Mouse (Mus musculus) gastrocnemius, adult 18-20 months (tissue): Measurements from ENCODE around the gene Slc25a45. TPM values are rescaled to one million over a fixed set of nuclear protein-coding genes. Genes with fewer than 3 reads are reported as not detected.
A peak's percentile ranks its signal among the peaks of the same experiment; 100 is the strongest.

ENCODE experiments used
- DNase-seq: peaks from one replicate; pipeline ENCODE4 v3.0.0; 2021; ENCODE audit warnings: low spot score
- long read RNA-seq, 2 experiments: library from polyadenylated mRNA; stranded (forward); transcript quantifications; one replicate each; pipeline ENCODE4 v2.0.0; 2021
- total RNA-seq, 2 experiments: library from RNA; stranded (reverse); gene quantifications; 2 replicates each; pipeline ENCODE4 v1.2.3; 2021

Gene Slc25a45
- total RNA-seq: under 1 TPM; 0.59 to 0.90 TPM
- long read RNA-seq, experiment 1, partial matches to known transcripts: 0 of 1 reads
- long read RNA-seq, experiment 1, other reads (novel, unspliced or antisense): 0 of 1 reads
- long read RNA-seq, experiment 2: 0 reads

DNA sequence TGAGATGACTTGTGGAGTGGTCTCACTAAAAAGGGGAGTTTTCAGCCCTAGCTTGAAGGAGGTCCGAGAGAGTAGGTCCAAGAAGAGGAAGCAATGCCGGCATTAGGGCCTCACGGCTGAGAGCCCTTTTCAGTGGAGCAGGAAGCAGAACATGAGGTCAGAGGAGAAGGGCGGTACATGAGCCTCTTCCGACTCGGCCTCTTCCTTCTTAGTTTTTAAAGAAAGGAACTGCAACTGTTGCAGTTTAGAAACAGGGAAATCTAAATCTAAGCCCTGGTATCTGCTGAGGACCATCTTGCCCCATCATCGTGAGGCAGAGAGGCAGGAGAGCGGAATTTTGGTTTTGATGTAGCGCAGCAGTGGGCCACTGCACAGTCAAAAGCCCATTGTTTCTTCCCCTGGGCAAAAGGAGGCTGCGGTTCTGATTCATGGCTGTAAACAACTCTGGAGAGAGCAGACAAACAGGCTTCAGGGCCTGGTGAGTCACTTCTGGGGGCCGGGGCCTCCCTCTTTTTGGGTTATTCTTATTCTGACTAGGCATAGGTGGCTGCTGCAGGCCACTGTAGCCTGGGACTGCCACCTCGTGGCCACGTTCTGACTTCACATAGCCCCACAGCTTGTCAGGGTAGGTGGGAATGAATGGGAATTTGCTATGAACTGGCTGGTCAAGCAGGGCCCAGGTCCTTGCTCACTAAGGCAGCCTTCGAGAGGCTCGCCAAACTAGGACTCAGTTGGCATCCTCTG lies at the start of gene Slc25a45:
TSS of gene Slc25a45 (plus strand) at position 191 of the 744 bp plus-strand sequence.
- peak; percentile 73 for DNase-seq

DNA sequence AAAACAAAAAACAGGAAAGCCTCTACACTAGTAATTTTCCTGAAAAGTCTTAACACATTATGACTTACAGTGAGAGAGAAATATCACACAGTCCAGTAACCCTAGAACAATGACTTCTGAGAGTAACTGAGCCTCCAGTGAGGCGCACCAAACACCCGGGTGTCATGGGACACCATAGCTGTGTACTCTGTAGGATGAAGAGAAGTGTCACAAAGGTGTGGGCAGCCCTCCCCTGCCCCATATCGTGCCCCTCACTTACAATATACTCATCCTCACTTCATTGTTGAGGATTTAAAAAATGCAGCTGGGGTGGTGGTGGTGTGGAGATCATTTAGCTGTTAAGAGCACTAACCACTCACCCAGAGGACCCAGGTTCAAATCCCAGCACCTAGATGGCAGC lies 49.5 kb upstream of the Slc25a45 start:
- DNase-seq: peak; percentile 32

DNA sequence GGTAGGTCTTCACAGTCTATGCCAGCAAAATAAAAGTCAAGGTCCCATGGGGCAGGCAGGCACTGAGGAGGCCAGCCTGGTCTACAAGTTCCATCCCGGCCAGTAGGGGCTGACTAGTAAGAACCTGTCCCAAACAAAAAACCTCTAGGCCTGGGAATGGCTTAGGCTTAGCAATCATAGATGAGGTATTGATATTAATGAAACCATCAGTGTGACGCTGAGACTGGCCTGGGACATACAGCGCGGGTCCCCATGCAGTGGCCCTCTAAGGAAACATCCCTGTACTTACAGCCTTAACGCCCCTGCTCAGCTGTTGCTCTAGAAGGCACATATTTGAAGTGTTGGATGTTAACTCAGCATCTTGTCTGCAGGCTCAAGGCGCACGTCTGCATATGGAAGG lies 48.7 kb upstream of the Slc25a45 start:
- peak; percentile 19 for DNase-seq

DNA sequence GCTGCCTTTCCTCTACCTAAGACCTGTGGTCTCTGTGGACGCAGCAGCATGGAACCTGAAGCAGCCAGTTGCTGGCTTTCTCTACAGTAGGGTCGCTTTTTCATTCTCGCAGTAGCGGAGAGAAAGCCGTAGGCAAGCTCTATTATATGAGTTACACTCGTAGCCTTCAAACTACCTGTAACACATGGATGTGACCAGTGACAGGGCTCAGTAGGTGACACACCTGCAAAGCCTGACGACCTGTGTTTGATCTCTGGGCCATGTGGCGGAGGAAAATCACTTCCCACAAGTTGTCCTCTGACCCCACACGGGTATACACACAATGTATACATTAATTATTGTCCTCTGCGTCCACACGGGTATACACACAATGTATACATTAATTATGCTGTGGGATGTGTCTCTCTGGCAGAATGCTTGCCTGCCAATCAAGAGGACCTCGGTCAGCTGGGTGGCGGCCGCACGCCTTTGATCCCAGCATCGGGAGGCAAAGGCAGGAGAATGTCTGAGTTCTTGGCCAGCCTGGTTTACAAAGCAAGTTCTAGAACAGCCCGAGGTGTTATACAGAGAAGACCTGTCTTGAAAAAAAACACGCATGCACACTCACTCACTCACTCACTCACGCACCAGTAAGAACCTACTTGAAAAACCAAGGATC lies 47.5 kb upstream of the Slc25a45 start:
- DNase-seq: peak; percentile 27

DNA sequence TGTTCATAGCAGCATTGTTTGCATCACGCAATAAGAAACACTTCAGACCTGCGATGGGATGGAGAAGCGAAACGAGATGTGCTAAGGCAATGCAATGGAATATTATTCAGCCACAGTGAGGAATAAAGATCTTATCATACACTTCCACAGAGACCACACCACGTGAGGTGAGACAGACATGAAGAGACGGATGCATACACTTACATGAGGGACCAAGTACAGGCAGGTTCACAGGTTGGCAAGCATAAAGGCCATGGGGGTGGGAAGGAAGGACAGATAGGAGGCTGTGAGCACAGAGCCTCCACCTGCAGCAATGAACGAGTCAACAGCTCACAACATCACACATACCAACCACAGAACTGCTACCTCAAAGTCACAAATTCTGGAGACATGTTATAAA lies 46.8 kb upstream of the Slc25a45 start:
- DNase-seq: peak; percentile 15

DNA sequence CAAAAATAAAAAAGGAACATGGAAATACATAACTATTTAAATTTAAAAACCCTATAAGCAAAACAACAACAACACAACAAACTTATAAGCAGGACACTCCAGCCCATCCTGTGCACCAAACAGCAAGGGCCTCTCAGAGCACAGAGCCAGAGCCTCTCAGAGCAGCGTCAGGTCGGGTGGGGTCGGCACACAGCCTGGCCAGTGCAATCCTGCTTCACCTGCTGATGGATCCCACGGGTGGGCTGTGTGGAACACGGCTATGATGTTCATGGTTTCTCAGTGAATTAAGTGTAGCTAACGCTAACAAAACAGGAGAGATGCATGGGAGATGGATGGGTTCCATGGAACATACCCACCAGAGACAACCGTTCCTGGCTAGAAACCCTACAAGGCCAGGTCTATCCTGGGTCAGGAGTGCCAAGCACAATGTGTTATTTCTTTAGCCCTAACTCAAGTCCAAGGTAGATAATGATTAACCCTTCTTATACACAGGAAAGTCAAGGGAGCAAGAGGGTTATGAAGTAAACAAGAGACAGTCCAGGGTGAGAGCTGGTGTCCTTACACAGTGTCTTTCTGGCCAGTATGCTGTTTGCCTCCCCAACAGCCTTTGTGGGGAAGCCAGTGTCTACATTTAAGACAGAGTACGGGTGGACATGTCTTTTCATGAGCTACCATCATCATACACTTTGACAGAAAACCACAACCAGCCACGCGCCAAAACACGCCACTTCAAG lies 46.2 kb upstream of the Slc25a45 start:
- peak; percentile 25 for DNase-seq

DNA sequence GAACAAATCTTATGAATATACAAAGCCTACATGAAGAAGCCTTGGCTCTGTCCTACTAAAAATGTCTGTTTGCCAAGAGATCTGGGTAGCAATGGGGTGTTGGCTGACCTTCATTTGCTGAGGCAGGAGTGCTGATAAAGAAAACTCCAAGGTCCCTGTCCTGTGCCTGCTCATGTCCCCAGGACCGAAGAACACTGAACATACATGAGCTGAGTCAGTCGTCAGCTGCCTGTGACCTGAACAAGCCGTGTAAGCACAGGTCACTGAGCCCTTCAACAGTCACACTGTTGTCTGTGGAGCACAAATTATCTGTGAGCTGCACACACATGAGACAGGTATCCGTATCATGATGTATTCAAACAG lies 45.7 kb upstream of the Slc25a45 start:
- peak; percentile 51 for DNase-seq

DNA sequence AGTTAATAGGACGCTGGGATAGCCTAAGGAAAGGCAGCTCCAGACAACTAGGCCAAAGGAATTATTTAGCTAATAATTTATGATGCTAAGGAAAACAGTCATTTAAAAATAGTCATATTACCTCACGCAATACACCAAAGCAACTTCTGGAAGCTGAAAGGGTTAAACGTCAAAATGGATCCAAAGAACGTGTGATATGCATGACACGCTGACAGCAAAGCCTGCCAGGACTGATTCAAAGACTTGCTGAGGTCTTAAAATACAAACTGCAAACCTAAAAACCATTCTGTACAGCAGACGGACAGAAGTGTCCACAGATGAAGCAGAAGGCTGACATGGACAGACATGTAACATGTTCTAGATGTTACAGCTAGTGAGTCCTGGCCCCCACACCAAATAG lies 45.3 kb upstream of the Slc25a45 start:
- DNase-seq: no peak

DNA sequence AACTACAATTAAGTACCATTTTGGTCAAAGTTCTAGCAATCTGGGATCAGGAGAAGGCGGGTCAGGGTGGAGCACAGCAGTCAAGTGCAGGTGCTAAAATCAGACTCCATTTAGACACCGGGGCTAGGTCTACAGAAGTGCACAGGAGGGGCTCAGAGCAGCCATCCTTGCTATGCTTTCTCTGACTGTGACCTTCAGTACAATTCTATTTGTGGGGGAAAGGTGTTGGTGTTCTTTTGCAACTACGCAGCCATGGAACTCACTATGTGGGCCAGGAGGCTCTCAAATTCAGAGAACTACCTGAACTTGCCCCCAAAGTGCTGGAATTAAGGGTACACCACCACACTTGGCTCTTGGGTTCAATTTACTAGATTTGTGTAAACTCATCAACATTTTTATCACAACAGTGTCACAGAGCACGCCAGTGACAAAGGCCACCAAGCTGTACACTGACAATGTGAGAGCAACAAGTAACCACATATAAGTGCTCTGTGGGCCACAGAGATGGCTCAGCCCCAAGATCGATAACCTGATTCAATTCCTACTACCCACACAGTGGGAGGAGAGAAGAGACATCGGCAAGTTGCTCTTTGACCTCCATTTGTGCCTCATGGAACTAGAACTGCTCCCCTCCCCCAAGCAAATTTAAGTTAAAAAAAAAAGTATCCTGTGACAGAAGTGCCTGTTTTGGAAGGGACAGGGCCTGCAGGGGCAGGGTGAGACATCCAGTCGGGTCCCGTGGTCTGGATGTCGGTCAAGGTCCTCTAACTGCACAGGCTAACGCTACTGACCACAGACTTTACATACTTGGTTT lies 44.1 kb upstream of the Slc25a45 start:
- peak; percentile 54 for DNase-seq

DNA sequence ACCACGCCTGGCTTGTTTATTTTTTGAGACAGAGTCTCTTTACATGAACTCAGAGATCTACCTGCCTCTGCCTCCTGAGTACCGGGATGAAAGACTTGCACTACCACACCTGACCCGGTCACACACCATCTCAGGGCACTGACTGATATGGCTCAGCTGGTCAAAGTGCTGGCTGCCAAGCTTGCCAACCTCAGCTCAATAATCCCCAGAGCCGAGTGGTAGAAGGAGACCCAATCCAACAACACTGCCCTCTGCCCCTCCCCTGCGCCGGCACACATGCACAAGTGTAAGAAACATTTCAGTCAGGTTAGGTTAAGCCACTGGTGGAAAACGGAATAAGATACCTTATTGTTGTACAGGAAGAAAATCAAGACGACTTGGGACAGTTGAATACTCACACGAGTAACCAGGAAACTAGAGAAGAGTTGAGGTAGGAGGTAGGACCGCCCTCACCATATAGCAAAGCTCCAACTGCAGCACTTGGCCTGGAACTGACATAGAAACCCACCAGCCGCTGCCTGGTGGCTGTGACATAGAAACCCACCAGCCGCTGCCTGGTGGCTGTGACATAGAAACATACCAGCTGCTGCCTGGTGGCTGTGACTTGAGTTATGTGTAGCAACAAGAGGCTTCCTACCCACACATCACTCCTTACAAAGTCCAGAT lies 43.2 kb upstream of the Slc25a45 start:
- peak; percentile 59 for DNase-seq

DNA sequence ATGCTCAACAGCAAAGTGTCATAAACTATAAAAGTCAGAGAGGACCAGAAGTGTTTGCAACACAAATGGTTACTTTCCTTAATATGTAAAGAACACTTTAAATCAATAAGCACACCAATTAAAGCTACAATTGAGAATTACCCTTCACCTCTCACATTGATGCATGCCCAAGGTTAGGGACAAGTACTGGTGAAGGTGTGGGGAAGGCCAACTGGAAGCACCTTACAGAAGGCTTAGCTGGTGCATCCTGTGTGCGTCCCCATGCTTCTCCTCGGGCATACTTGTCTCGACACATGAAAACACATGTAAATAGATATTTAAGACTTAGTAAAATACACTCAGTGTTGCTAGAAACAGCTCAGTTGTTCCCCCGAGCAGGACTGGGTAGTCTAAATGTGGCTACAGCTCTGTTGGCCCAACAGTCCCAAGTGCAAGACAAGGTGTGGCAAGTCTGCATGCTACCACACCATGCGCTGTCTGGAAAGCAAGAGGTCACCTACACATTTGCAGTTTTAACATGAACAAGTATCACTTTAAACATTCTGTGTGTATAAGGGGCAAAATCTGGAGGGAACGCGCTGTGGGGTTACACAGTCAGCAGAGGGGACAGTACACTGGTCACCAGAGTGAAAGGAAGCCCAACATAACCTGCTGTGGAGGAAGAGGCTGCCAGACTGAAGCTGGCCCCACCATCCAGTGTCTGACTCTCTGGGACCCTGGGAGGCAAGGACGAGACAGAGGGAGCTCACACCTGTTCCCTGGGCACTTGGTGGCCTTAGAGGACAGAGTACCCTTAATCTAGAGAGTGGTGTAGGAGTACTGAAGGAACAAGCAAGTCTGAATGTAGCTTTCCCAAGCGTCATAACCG lies 42.3 kb upstream of the Slc25a45 start:
- DNase-seq: peak; percentile 42

DNA sequence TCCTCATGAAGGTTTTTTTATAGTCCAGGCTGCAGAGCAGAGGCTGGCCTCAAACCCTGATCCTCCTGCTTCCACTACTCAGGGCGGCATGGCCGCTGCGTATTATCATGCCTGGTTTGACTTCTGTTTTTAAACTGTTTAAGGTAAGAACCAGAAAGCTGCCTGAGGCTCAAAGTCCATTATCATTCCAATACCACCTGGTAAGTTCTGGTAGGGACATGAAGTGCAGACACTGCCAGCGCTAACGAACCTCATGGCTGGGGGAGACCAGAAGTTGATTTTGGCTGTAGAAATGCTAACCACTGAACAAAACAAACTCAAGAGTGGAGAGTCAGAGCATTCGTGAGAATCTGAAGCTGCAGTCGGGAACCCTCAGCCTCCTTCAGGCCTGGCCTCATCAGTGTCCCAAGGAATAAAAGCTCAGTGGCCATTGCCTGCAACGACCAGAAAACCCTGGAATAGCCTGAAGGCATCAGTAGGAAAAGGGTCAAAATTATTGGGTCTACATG lies 41.6 kb upstream of the Slc25a45 start:
- peak; percentile 52 for DNase-seq

DNA sequence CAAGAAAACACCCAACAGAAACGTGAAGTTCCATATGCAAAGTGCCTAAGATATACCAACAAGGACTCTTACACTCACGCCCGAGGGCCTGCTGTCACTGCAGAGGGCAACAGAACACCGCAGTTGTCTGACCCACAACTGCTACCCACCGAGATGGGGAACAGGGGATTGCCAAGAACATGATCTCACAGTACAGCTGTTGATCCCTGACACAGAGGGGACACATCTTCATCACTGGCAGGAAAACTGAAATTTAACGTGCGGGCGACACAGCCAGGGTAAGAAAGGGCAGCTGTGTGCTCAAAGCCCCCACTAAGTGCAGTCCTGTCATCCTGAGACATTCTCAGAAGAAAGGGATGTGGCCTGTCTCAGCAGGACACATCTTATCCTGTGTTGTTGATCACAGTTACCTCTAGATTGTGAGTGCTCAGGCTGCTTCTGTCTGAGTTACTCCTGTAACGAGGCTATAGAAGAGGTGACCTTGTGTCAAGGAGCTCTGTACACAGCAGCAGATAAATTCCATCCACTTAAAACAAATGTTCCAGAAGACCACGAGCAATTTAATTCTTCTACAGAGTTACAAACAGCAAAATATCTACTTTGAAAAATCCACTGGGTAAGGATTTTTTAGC lies 40.6 kb upstream of the Slc25a45 start:
- peak; percentile 61 for DNase-seq

DNA sequence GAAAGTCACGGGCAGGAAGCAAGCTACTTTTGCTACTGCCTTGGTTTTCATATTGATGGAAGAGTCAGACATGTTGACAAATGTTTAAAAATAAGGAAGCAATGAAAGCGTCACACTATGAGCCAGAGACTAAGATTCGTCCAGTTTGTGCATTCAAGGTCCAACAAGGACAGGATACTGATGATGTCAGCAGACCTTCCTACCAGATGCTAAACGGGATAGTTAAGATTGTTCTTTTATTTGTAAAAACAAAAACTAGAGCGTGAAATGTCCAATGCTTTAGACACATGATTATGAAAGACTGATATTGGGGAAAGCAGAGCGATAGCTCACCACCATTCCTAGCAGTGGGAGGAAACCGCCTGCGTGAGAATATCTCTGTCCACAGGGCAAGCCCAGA lies 40.0 kb upstream of the Slc25a45 start:
- DNase-seq: peak; percentile 39

DNA sequence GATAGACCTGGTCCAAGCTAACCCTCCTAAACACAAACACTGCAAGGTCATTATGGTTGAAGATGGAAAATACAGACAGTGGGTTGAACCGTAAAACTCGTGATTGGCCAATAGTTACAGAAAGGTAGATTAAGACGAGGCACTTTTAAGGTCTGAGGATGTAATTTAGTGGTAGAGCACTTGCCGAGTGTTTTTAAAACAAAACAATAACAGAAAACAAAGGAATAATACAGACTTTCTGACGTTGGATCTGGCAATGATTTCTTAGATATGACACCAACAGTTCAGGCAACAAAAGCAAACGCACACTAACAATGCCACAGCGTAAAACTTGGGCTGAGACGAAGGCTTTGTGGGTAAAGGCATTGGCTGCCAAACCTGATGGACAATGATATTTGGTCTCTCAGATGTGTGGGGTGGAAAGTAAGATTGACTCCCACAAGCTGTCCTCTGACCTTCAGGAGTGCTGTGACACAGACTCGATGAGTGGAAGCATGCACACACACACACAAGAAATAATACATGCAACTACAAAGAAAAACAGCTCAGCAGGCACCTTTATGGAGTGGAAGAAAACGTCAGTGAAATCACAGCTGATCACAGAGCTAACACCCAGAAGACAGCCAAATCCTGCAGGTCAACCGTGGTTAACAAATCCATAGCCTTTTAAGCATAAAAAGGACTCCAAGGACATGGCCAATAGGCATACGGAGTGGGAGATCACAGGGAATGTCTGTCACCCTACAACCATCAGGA lies 39.3 kb upstream of the Slc25a45 start:
- DNase-seq: peak; percentile 40

DNA sequence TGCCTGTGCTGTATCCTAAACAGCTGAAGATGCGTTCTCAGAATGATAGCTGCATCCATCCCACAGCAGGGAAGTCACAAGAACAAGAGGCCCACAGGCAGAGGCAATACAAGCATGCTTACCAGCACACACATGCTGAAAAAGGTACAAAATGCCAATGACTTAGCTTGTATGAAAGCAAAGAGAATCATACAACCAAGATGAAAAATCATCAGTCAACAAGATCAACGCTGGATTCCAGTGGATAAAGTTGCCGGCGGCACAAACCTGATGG lies 38.8 kb upstream of the Slc25a45 start:
- DNase-seq: no peak

DNA sequence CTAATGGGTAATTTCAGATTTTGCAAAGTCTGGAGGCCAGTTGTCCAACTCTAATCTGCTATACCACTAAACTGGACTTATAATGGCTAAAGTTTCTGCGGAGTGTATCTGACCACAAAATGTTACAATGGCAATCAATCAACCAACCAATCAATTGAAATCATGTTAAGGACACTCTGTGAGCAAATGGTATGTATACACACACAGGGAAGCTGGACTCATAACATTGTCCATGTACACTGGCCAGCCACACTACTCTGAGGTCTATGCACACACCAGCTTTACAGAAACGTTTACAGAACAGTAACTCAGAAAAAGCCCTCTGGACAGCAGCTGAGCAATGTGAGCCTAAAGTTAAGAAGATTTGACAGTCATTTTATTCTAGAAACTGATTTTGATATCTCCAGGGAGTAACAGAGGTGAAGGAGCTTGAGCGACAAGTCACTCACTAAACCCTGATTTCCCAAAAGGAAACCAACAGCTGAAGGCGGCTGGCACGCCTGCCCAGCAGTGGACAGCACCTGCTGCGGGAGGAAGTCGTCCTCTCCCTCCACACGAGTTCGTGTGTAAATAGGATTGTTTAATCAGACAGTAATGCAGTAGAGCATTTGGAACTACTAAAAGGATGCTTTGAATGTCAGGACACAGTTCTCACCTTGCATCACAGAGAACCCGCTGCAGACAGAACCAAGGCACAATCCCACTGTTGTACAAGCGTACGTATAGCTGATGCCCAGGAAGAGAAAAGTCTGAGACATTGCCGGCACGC lies 38.1 kb upstream of the Slc25a45 start:
- DNase-seq: peak; percentile 61
